Mouse (Mus musculus) small intestine, adult 2 months (tissue): ENCODE data around the gene Gm10471. TPM values are rescaled to one million over a fixed set of nuclear protein-coding genes. Genes with fewer than 3 reads are reported as not detected.
"Not testable (repeated sequence)": the region's sequence is repeated elsewhere in the genome, so short reads cannot be mapped to it uniquely, and the experiment has no call there.

ENCODE experiments used
- H3K27ac ChIP-seq: fragments of 200-500 bp; 2 replicates; pipeline ENCODE4 v1.5.1; 2012; ENCODE audit warnings: low read depth, low read length, control low read depth, inconsistent platforms; ENCODE audit not compliant: insufficient read depth
- H3K27me3 ChIP-seq: fragments of 200-500 bp; 2 replicates; pipeline ENCODE4 v1.6.1; 2012; ENCODE audit warnings: mild to moderate bottlenecking, moderate library complexity, low read length, inconsistent platforms; ENCODE audit not compliant: control insufficient read depth, insufficient read depth
- H3K36me3 ChIP-seq: fragments of 200-500 bp; 2 replicates; pipeline ENCODE4 v1.6.1; 2012; ENCODE audit warnings: mild to moderate bottlenecking, low read length, control low read depth, inconsistent platforms; ENCODE audit not compliant: control insufficient read depth, insufficient read depth
- H3K4me1 ChIP-seq: fragments of 200-500 bp; 2 replicates; pipeline ENCODE4 v1.6.1; 2012; ENCODE audit warnings: low read length, inconsistent platforms, mixed read lengths; ENCODE audit not compliant: control insufficient read depth, insufficient read depth, insufficient read length
- H3K4me3 ChIP-seq: fragments of 200-500 bp; 2 replicates; pipeline ENCODE4 v1.5.1; 2012; ENCODE audit warnings: low read depth, mild to moderate bottlenecking, control low read depth, inconsistent platforms, low read length, moderate library complexity
- CTCF ChIP-seq: fragments of 200-500 bp; IDR thresholded peaks from 2 replicates; pipeline ENCODE4 v1.5.1; 2012; ENCODE audit warnings: low read depth, mild to moderate bottlenecking, control low read depth, inconsistent platforms, low read length, moderate library complexity, mixed read lengths; ENCODE audit not compliant: insufficient replicate concordance, insufficient read length; ENCODE audit errors: extremely low read depth
- POLR2A ChIP-seq: fragments of 200-500 bp; IDR thresholded peaks from 2 replicates; pipeline ENCODE4 v1.6.1; 2012; ENCODE audit warnings: low read depth, mild to moderate bottlenecking, control low read depth, inconsistent platforms, low read length, moderate library complexity
- WGBS: fragments of 180-500 bp; shearing (Covaris S2); methylation state at CpG from one replicate; pipeline ENCODE4 v1.1.7; 2018; 5-methylcytosine and 5-hydroxymethylcytosine counted together
- polyA plus RNA-seq: library from polyadenylated mRNA; depleted of rRNA; stranded (reverse); fragments of >200 nt; gene quantifications from 2 replicates; pipeline ENCODE4 v1.2.3, GENCODE M21; 2012; rRNA removed

Gene Gm10471
- not detected in 2 replicates for polyA plus RNA-seq

DNA sequence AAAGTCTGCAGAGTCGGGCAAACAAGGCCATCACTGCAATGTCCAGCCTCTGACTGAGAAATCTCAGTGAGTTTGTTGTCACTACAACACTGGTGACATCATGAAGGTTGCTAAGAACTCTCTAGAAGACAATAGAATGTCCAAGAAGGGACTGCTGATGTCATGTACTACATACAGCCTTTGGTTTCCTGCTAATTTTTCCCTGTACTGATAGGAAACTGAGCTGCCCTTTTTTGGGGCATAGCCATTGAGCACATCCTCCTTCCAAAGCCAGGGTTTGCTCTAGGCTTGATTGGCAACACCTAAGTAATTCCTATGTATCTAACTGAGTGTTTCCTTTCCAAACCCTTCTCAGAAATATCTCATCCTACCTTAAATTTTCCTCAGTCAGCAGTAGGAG is at the start of gene Gm10471:
Gene Gm10471, minus strand, starts transcription at position 101 of the 400 bp plus-strand sequence.
- not testable (repeated sequence) for H3K36me3 ChIP-seq, H3K27ac ChIP-seq, H3K4me1 ChIP-seq, H3K27me3 ChIP-seq, H3K4me3 ChIP-seq
- WGBS: 39% methylated on average over 1 of the region's 1 CpGs

DNA sequence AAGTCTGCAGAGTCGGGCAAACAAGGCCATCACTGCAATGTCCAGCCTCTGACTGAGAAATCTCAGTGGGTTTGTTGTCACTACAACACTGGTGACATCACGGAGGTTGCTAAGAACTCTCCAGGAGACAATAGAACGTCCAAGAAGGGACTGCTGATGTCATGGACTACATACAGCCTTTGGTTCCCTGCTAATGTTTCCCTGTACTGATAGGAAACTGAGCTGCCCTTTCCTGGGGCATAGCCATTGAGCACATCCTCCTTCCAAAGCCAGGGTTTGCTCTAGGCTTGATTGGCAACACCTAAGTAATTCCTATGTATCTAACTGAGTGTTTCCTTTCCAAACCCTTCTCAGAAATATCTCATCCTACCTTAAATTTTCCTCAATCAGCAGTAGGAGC is 32.2 kb upstream of the Gm10471 start, which contains the start of gene Gm10220:
Gene Gm10220, minus strand, starts transcription at position 101 of the 400 bp plus-strand sequence.
- no CpG with 5 or more reads among the region's 3 CpGs for WGBS
- not testable (repeated sequence) for H3K27me3 ChIP-seq, H3K4me1 ChIP-seq, H3K36me3 ChIP-seq, H3K4me3 ChIP-seq, H3K27ac ChIP-seq

DNA sequence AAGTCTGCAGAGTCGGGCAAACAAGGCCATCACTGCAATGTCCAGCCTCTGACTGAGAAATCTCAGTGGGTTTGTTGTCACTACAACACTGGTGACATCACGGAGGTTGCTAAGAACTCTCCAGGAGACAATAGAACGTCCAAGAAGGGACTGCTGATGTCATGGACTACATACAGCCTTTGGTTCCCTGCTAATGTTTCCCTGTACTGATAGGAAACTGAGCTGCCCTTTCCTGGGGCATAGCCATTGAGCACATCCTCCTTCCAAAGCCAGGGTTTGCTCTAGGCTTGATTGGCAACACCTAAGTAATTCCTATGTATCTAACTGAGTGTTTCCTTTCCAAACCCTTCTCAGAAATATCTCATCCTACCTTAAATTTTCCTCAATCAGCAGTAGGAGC is 16.2 kb upstream of the Gm10471 start, which contains the start of gene 5031410I06Rik:
Gene 5031410I06Rik, minus strand, starts transcription at position 101 of the 400 bp plus-strand sequence.
- not testable (repeated sequence) for H3K27ac ChIP-seq, H3K4me1 ChIP-seq, H3K36me3 ChIP-seq, H3K4me3 ChIP-seq, H3K27me3 ChIP-seq
- no CpG with 5 or more reads among the region's 3 CpGs for WGBS

DNA sequence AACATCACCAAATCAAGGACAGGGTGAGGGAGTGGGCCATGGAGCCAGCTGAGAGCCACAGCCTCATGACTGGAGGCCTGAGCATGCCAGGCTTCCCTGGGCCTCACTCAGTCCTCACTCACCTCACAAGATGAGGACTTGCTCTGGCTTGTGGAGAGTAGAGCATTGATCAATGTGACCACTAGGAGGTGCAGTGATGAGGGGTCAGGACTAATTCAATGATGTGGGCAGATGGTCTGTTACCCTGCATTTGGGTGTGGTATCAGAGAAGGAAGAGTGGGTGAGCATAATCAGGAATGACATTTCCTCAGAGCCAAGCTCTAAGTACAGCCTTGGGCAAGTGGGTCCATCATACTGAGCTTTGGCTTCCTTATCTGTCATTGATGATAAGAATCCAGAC is 10.1 kb downstream of the Gm10471 start:
- H3K4me1 ChIP-seq, H3K27ac ChIP-seq, H3K27me3 ChIP-seq, H3K36me3 ChIP-seq, H3K4me3 ChIP-seq: not testable (repeated sequence)

DNA sequence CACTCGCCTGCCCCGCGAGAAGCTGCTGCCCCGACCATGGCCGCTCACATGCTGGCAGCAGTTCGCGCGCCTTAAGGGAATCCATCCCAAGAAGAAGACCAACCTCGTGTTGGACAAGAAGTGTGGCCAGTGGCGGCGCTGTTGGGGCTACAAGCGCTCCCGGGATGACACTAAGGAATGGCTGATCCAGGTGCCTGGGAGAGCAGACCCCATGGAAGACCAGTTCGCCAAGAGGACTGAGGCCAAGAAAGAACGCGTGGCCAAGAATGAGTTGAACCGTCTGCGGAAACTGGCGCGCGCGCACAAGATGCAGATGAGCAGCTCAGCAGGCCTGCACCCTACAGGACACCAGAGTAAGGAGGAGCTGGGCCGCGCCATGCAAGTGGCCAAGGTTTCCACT is 18.4 kb downstream of the Gm10471 start:
- no peaks in the 10 kb centered on the region for H3K36me3 ChIP-seq
- no peaks in the 10 kb centered on the region for H3K4me1 ChIP-seq
- TF ChIP-seq CTCF (no peak), POLR2A (no peak)
- H3K4me3 ChIP-seq: no peak overlapping the region
- no peak overlapping the region for H3K27ac ChIP-seq
- no peaks in the 10 kb centered on the region for H3K27me3 ChIP-seq
- 88% methylated on average over 24 of the region's 24 CpGs for WGBS

DNA sequence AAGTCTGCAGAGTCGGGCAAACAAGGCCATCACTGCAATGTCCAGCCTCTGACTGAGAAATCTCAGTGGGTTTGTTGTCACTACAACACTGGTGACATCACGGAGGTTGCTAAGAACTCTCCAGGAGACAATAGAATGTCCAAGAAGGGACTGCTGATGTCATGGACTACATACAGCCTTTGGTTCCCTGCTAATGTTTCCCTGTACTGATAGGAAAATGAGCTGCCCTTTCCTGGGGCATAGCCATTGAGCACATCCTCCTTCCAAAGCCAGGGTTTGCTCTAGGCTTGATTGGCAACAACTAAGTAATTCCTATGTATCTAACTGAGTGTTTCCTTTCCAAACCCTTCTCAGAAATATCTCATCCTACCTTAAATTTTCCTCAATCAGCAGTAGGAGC is 30.6 kb downstream of the Gm10471 start, which contains the start of gene Gm7347:
Gene Gm7347, minus strand, starts transcription at position 101 of the 400 bp plus-strand sequence.
- not testable (repeated sequence) for H3K4me1 ChIP-seq, H3K27me3 ChIP-seq, H3K4me3 ChIP-seq, H3K36me3 ChIP-seq, H3K27ac ChIP-seq
- WGBS: no CpG with 5 or more reads among the region's 2 CpGs

DNA sequence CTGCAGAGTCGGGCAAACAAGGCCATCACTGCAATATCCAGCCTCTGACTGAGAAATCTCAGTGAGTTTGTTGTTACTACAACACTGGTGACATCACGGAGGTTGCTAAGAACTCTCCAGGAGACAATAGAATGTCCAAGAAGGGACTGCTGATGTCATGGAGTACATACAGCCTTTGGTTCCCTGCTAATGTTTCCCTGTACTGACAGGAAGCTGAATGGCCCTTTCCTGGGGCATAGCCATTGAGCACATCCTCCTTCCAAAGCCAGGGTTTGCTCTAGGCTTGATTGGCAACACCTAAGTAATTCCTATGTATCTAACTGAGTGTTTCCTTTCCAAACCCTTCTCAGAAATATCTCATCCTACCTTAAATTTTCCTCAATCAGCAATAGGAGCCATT is 49.6 kb downstream of the Gm10471 start, which contains the start of gene Speer4a:
Gene Speer4a, minus strand, starts transcription at position 101 of the 400 bp plus-strand sequence.
- not testable (repeated sequence) for H3K4me3 ChIP-seq, H3K27ac ChIP-seq, H3K4me1 ChIP-seq, H3K27me3 ChIP-seq, H3K36me3 ChIP-seq
- 62% methylated on average over 2 of the region's 2 CpGs for WGBS

Other genes starting within 250 kb of the Gm10471 start
- not detected in 2 replicates for gene Gm21663, start 146.9 kb downstream of the Gm10471 start, polyA plus RNA-seq
- not detected in 2 replicates for gene Gm21671, start 134.9 kb downstream of the Gm10471 start, polyA plus RNA-seq
- not detected in 2 replicates for gene Gm21680, start 116.6 kb downstream of the Gm10471 start, polyA plus RNA-seq
- not detected in 2 replicates for gene Gm21698, start 100.6 kb downstream of the Gm10471 start, polyA plus RNA-seq
- not detected in 2 replicates for gene Gm1979, start 84.5 kb downstream of the Gm10471 start, polyA plus RNA-seq
- gene Gm5862, start 66.4 kb downstream of the Gm10471 start, polyA plus RNA-seq: not detected in 2 replicates
- gene Speer4a, start 49.7 kb downstream of the Gm10471 start, polyA plus RNA-seq: not detected in 2 replicates
- gene Gm7347, start 30.7 kb downstream of the Gm10471 start, polyA plus RNA-seq: not detected in 2 replicates
- gene 5031410I06Rik, start 16.1 kb upstream of the Gm10471 start, polyA plus RNA-seq: not detected in 2 replicates
- not detected in 2 replicates for gene Gm10220, start 32.1 kb upstream of the Gm10471 start, polyA plus RNA-seq
- not detected in 2 replicates for gene Gm7361, start 168.4 kb upstream of the Gm10471 start, polyA plus RNA-seq